Mouse (Mus musculus) central nervous system, embryonic 14 days (tissue): ENCODE results near the gene Pnrc1. TPM values are rescaled to one million over a fixed set of nuclear protein-coding genes. Genes with fewer than 3 reads are reported as not detected.

Experiments used
- polyA plus RNA-seq: library from polyadenylated mRNA; depleted of rRNA; stranded (reverse); fragments of >200 nt; gene quantifications from 2 replicates; pipeline ENCODE4 v1.2.3, GENCODE M21; 2012; rRNA removed

Pnrc1 gene
- 55.2 and 61.6 TPM in 2 replicates for polyA plus RNA-seq

GRCm38 (mm10) chr4:33290002-33290401, at the start of gene Pnrc1:
TSS of gene Pnrc1 (minus strand) at chr4:33290163.

GRCm38 (mm10) chr4:33309764-33310757, 20.1 kb upstream of the Pnrc1 start, which contains the start of gene Rngtt:
TSS of gene Rngtt (plus strand) at chr4:33310311.

GRCm38 (mm10) chr4:33208881-33209841, 80.8 kb downstream of the Pnrc1 start, which contains the start of gene Srsf12:
TSS of gene Srsf12 (plus strand) at chr4:33208991.

Other genes starting within 250 kb of the Pnrc1 start
- 0.60 and 0.79 TPM in 2 replicates for gene Gabrr2, start 227.2 kb downstream of the Pnrc1 start, polyA plus RNA-seq
- gene Gabrr1, start 157.6 kb downstream of the Pnrc1 start, polyA plus RNA-seq: 0.20 and 0.41 TPM in 2 replicates
- 3.5 and 4.1 TPM in 2 replicates for gene Pm20d2, start 100.4 kb downstream of the Pnrc1 start, polyA plus RNA-seq
- 22.9 and 25.5 TPM in 2 replicates for gene Srsf12, start 81.2 kb downstream of the Pnrc1 start, polyA plus RNA-seq
- gene Rngtt, start 20.1 kb upstream of the Pnrc1 start, polyA plus RNA-seq: 11.9 and 12.2 TPM in 2 replicates